Mouse (Mus musculus) spleen, adult 2 months (tissue): Measurements from ENCODE around the gene Lix1l. TPM values are rescaled to one million over a fixed set of nuclear protein-coding genes. Genes with fewer than 3 reads are reported as not detected.
A peak's percentile ranks its signal among the peaks of the same experiment; 100 is the strongest.

Experiments used
- DNase-seq, 2 experiments: peaks; one replicate each; pipeline versions ENCODE4 v3.0.0 to v3.0.0-alpha.2; 2012 to 2021; ENCODE audit warnings: low spot score in 2 of 2, low read depth in 1 of 2
- H3K27ac ChIP-seq: fragments of 200-500 bp; 2 replicates; pipeline ENCODE4 v1.5.1; 2012; ENCODE audit warnings: low read length, inconsistent platforms; ENCODE audit not compliant: insufficient read depth
- H3K27me3 ChIP-seq: fragments of 200-500 bp; 2 replicates; pipeline ENCODE4 v1.6.1; 2012; ENCODE audit warnings: mild to moderate bottlenecking, moderate library complexity, low read length, inconsistent platforms; ENCODE audit not compliant: control insufficient read depth, insufficient read depth
- H3K36me3 ChIP-seq: fragments of 200-500 bp; 2 replicates; pipeline ENCODE4 v1.6.1; 2012; ENCODE audit warnings: mild to moderate bottlenecking, low read length, inconsistent platforms; ENCODE audit not compliant: control insufficient read depth, insufficient read depth
- H3K4me1 ChIP-seq: fragments of 200-500 bp; 2 replicates; pipeline ENCODE4 v1.6.1; 2011; ENCODE audit warnings: inconsistent platforms; ENCODE audit not compliant: control insufficient read depth, insufficient read depth, insufficient read length
- H3K4me3 ChIP-seq: fragments of 200-500 bp; 2 replicates; pipeline ENCODE4 v1.5.1; 2011; ENCODE audit warnings: mild to moderate bottlenecking, inconsistent platforms; ENCODE audit not compliant: insufficient read depth, insufficient read length; ENCODE audit errors: extremely low read depth
- CTCF ChIP-seq: fragments of 200-500 bp; IDR thresholded peaks from 2 replicates; pipeline ENCODE4 v1.5.1; 2011; ENCODE audit warnings: mild to moderate bottlenecking, inconsistent platforms; ENCODE audit not compliant: insufficient read depth, insufficient read length, insufficient replicate concordance; ENCODE audit errors: extremely low read depth
- POLR2A ChIP-seq: fragments of 200-500 bp; IDR thresholded peaks from 2 replicates; pipeline ENCODE4 v1.6.1; 2011; ENCODE audit warnings: low read depth, low read length, inconsistent platforms
- WGBS: fragments of 180-500 bp; shearing (Covaris S2); methylation state at CpG from one replicate; pipeline ENCODE4 v1.1.7; 2018; 5-methylcytosine and 5-hydroxymethylcytosine counted together
- polyA plus RNA-seq: library from polyadenylated mRNA; depleted of rRNA; stranded (reverse); fragments of >200 nt; gene quantifications from 2 replicates; pipeline ENCODE4 v1.2.3, GENCODE M21; 2012

Lix1l gene
- polyA plus RNA-seq, 1 experiment: 5.8 TPM

DNA sequence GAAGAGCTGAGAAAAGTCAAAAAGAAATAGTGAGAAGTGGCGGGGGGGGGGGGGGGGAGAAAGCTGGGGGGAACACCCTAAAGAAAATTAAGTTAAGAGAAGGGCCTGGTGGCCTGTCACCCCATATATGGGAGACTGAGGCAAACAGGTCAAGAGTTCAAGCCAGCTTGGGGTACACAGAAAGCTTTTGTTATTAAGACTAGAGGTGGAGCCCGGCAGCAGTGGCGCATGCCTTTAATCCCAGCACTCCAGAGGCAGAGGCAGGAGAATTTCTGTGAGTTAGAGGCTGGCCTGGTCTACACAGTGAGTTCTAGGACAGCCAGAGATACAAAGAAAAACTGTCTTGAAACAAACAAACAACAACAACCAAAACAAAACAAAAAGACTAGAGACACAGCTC lies 35.8 kb upstream of the Lix1l start:
- no peaks in the 10 kb centered on the region for H3K27me3 ChIP-seq
- no peak for DNase-seq
- peak overlapping the region; percentile 64 for H3K27ac ChIP-seq
- TF ChIP-seq CTCF (no peak), POLR2A (no peak)
- 51% methylated on average over 3 of the region's 3 CpGs for WGBS
- no peak overlapping the region for H3K4me3 ChIP-seq
- peaks cover 14% of the 10 kb centered on the region for H3K36me3 ChIP-seq
- peaks cover 45% of the 10 kb centered on the region for H3K4me1 ChIP-seq

DNA sequence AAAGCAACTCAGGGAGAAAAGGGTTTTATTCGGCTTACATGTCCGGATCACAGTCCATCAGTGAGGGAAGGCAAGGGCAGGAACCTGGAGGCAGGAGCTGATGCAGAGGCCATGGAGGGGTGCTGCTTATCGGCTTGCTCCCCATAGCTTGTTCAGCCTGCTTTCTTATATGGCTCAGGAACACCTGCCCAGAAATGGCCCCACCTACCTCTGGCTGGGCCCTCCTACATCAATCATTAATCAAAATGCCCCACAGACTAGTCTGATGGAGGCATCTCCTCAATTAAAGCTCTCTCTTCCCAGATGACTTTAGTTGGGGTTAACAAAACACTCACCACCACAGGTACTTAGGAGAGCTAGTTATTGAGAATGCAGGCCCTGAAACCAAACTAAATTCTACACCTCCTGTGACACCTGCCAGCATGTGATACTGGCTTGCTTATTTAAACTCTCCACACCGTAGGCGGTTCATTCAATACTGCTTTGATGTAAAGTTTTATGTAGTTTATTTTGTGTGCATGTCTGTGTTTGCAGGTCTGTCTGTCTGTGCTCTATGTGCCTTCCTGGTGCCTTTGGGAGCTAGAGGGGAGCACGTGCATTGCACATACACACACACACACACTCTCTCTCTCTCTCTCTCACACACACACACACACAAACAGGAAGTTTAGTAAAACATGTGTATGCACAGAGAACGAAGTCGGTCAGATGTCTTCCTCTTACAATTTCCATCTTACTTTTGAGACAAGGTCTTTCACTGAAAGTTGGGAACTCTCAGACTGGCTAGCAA lies 34.1 kb upstream of the Lix1l start:
- TF ChIP-seq CTCF: no peak
- no peak for TF ChIP-seq POLR2A
- DNase-seq: no peak
- WGBS: 54% methylated on average over 8 of the region's 8 CpGs
- peaks cover 44% of the 10 kb centered on the region for H3K4me1 ChIP-seq
- H3K36me3 ChIP-seq: no peaks in the 10 kb centered on the region; the same call in 1 of the 2 replicates
- no peaks in the 10 kb centered on the region for H3K27me3 ChIP-seq
- peak overlapping the region; percentile 52; the same call in 1 of the 2 replicates for H3K27ac ChIP-seq
- no peak overlapping the region for H3K4me3 ChIP-seq

DNA sequence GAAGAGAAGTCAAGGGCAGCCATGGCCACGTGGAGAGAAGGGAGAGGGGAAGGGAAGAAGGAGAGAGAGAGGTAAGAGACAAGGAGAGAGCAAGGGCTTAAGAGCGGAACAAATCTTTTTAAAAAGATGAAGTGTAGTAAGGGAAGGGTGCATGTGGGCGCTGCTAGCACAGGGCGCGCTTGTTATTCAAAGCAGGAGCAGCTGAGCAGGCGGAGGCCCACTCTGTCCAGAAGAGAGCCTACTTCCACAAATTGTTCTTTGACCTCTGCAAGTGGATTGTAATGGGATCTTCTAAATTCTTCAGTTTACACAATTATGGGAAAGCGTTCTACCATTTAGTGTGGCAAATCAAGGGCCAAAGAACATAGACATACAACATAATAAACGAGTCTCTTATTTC lies 32.3 kb upstream of the Lix1l start:
- Histone ChIP-seq H3K36me3 (no peaks in the 10 kb centered on the region), H3K27ac (no peak overlapping the region), H3K4me3 (no peak overlapping the region), H3K4me1 (peaks cover 35% of the 10 kb centered on the region), H3K27me3 (no peaks in the 10 kb centered on the region)
- DNase-seq: no peak
- WGBS: 62% methylated on average over 8 of the region's 8 CpGs
- no peak for TF ChIP-seq CTCF
- TF ChIP-seq POLR2A: no peak

DNA sequence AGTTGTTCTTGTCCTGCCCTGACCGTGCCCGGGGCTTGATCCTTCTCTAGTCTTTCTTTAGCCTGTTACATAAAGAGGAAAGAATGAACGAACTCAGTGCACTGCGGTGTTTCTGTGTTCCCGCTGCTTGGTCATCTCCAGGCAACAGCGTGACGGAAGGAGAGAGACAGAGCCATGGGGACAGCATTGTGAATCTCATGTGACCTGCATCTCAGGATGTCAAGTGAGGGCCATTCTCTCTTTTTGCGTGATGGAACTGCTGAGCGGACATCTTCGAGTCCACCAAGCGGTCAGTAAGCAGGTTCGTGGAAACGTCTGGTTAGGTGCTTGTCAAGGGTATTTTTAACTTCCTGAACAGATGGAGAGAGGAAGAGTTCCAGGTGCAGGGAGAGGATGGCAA lies 31.4 kb upstream of the Lix1l start:
- DNase-seq: no peak
- Histone ChIP-seq H3K27ac (no peak overlapping the region), H3K4me3 (no peak overlapping the region), H3K27me3 (no peaks in the 10 kb centered on the region), H3K36me3 (no peaks in the 10 kb centered on the region), H3K4me1 (peaks cover 26% of the 10 kb centered on the region)
- TF ChIP-seq POLR2A (no peak), CTCF (no peak)
- WGBS: 93% methylated on average over 13 of the region's 13 CpGs

DNA sequence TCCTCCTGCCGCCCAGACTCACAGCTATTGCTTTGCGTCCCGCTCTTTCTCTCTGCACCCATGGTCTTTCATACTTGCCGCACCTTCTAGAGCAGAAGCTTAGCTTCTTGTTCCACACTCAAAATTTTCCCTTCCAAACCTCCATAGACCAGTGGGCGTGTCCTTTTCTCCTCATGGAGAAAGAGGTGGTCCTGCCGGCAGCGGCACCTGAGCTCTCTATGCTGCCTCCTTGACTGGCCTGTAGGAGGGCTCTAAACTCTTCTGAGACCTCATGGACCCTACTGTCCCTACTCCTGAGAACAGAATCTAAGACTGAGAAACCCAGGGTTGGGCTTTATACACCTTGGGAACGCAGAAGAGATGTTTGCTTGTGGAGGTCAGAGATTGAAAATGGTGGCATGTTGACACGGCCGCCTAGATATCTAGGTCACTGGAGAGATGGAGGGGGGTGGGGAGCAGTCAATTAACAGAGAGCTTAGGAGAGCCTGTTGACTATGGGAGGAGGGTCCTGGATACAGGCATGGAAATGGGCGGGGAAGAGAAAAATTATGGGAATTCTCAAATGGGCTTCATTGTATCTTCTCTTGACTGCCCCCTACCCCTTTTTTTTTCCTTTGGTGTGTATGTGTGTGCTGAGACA lies 30.9 kb upstream of the Lix1l start:
- no peak for TF ChIP-seq CTCF
- no peak for TF ChIP-seq POLR2A
- Histone ChIP-seq H3K36me3 (no peaks in the 10 kb centered on the region), H3K27ac (peak overlapping the region; percentile 10), H3K27me3 (no peaks in the 10 kb centered on the region), H3K4me1 (peaks cover 26% of the 10 kb centered on the region), H3K4me3 (no peak overlapping the region)
- 91% methylated on average over 11 of the region's 11 CpGs for WGBS
- DNase-seq: no peak

DNA sequence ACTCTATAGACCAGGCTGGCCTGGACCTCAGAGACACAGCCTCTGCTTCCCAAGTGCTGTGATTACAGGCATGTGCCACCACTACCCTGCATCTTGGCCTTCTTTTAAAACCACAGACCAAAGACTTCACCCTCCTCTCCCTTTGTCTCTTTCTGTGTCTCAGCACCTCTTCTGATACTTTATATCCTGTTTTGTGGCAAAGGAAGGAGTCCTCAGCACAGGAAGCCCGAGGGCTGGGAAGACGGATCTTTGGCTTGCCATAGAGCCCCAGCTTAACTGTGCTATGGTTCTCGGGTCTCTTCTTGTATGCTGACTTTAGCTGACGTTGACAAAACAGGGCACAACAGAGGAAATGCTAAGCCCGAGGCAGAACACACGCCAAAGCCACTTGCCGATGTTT lies 30.3 kb upstream of the Lix1l start:
- Histone ChIP-seq H3K36me3 (no peaks in the 10 kb centered on the region), H3K27ac (peak overlapping the region; percentile 10), H3K27me3 (no peaks in the 10 kb centered on the region), H3K4me1 (peaks cover 24% of the 10 kb centered on the region), H3K4me3 (no peak overlapping the region)
- no peak for DNase-seq
- WGBS: 35% methylated on average over 7 of the region's 7 CpGs
- TF ChIP-seq CTCF (no peak), POLR2A (no peak)

DNA sequence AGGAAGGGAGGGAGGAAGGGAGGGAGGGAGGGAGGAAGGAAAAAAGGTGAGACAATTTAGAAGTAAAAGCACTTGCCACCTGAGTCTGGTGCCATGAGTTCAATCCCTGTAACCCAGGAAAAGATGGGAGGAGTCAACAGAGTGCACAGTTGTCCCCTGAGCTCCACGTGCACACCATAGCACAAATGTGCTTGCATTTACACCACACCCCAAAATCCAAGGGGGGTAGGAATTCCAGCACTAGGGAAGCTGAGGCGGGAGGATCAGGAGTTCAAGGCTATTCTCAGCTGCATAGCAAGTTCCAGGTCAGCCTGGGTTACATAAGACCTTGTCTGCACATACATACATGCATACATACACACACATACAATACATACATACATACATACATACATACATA lies 29.6 kb upstream of the Lix1l start:
- Histone ChIP-seq H3K27ac (no peak overlapping the region), H3K4me1 (peaks cover 24% of the 10 kb centered on the region), H3K4me3 (no peak overlapping the region), H3K36me3 (no peaks in the 10 kb centered on the region), H3K27me3 (no peaks in the 10 kb centered on the region)
- DNase-seq: no peak
- TF ChIP-seq POLR2A (no peak), CTCF (no peak)
- WGBS: 83% methylated on average over 2 of the region's 2 CpGs
